Mouse (Mus musculus) left cerebral cortex, adult 8-10 months (tissue): ENCODE data around the gene Txndc16. TPM values are rescaled to one million over a fixed set of nuclear protein-coding genes. Genes with fewer than 3 reads are reported as not detected.

Experiments used
- DNase-seq, 2 experiments: peaks; one replicate each; pipeline ENCODE4 v3.0.0; 2022; ENCODE audit warnings: low spot score in 2 of 2
- total RNA-seq, 4 experiments: library from RNA; stranded (reverse); gene quantifications; 2 replicates each; pipeline ENCODE4 v1.2.4; 2022

The Txndc16 gene
- total RNA-seq, 4 experiments from 2014 or later: 72.4 to 76.6 (median 74.8) TPM

- no peak for DNase-seq
Measured at GRCm38 (mm10) chr14:45155511-45156173, 64.5 kb downstream of the Txndc16 start.

DNA sequence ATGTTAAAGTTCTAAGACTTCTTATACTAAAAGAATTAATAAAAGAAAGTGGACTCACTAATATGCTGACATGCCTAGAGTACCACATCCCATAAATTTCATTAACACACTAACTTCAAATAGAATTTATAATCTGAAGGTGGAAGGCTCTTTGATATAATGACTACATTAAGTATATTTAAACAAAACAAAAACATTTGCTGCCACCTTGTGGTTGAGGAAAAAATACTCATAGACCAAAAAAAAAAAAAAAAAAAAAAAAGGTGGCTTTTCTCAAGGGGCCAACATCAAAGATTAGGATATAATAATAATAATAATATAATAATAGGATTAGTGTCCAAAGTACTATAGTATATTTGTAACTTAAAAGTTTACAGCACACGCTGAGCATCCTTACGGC lies 66.9 kb downstream of the Txndc16 start:
- no peak for DNase-seq

- peak in 1 of 2 experiments; percentile 25 for DNase-seq
Measured at GRCm38 (mm10) chr14:45142511-45142910, 77.6 kb downstream of the Txndc16 start.

GRCm38 (mm10) chr14:45140344-45141080 lies 79.6 kb downstream of the Txndc16 start:
- DNase-seq: no peak

DNA sequence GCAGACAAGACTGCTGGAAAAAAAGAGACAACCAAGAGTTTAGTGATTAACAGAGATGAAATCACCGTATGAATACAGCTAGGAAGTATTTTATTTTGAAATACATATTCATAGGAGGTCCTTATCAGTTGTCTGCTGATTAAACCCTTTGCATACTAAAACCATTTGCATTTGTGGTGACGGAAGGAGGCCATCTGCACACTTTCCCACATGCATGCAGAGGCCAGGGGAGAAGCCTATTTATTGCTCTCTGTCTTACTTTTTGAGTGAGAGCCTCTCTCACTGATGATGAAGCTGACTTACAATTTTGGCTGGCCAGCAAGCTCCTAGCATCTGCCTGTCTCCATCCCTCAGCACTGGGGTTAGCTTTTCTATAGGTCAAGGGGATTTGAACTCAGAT lies 84.2 kb downstream of the Txndc16 start:
- no peak for DNase-seq

DNA sequence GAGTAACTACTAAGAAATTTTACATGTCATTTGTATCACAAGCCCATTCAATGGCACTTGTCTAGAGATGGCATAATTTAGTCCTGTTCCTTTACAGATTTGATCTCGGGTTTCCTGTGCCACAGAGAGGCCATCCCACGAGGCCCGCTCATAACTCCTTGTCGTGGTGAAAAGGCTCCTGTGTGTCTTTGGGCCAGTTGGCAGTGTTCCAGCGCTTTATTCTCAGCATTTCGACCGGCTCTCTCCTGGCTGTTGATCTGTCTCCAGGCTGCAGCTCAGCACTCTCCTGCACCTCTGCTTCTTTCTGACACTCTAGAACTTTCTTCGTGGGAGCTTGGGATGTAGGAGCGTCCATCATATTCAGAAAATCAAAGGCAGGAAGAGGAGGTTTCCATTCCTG lies 84.6 kb downstream of the Txndc16 start:
- no peak for DNase-seq

DNA sequence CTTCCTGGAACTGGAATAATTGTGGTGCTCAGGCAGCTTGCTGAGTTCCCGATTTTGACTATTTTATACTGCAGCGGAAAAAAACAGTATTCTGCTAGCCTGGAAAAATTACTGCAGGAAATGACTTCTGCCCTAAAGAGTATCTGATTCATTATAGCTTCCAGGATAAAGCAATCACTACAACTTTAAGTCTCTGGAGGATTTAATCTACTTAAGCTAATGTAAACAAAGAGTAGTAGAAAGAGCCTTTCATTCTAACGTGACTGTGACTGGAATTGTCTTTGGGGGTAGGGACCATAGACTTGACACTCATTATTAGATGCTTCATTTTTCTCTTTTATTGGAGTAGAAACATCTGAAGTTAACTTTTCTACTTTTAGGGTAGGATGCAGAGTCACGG lies 101.8 kb downstream of the Txndc16 start:
- no peak for DNase-seq

DNA sequence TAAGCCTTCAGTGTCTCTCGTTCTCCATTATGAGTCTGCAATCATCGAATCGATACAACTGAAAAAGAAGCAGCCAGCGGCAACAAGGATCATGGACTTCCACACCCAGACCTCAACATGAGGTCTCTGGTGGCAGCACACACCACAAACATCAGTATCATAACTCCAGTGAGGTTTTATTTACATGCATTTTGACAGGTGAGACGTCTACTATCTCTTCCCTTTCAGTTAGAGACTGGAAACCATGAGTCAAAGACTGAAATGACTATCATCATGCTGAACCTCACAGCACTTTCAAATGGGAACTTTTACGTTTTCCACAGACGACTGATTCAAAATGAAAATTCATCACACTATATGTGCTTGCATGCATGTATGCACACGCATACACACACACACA lies 117.9 kb downstream of the Txndc16 start:
- DNase-seq: no peak

- DNase-seq: no peak
Measured at GRCm38 (mm10) chr14:45092327-45092726, 127.8 kb downstream of the Txndc16 start.

DNA sequence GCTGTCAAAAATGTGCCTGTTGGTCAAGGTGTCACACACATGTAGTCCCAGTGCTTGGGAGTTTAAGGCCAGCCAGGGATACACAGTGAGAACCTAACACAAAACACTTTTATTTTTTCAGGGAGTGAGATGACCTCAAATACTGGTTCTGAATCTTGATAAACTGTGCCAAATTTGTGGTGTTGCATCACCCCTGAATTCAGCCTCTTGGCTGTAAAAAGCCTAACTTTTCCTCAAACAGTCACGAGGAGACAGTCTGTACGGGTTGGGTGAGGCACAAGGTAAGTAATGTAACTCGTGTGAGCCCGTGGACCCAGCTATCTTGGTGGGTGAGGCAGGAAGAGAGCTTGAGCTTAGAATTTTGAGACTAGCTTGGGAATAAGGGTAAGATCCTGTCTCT lies 130.1 kb downstream of the Txndc16 start:
- DNase-seq: no peak

DNA sequence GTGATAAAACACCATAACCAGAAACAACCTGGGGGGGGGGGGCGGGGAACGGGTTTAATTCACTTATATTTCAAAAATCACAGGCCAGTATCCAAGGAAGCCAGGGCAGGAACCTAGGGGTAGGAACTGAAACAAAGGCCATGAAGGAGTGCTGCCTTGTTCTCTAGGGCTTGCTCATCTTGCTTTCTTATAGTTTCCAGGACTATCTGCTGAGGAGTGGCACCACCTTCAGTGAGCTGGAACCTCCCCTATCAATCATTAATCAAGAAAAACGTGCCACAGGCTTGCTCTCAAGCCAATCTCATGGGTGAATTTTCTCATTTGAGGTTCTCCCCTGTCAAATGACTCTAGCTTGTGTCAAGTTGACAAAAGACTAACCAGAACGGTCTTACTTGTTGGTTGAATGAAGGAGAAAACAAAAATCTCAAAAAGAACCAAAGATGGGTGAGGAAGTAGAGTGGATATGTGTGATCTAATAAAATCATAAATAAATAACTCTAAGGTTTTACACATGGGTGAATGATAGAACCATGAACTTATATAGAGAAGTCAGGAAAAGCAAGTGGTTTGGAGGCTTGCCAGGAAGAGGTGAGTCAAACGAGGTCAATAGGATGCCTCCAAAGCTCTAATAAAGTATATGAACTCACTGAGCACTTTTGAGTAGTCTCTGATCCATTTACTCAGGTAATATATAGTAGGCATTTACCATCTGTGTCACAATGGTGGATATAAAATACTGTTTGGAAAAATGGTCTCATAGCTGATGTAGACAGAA lies 134.3 kb downstream of the Txndc16 start:
- DNase-seq: no peak

DNA sequence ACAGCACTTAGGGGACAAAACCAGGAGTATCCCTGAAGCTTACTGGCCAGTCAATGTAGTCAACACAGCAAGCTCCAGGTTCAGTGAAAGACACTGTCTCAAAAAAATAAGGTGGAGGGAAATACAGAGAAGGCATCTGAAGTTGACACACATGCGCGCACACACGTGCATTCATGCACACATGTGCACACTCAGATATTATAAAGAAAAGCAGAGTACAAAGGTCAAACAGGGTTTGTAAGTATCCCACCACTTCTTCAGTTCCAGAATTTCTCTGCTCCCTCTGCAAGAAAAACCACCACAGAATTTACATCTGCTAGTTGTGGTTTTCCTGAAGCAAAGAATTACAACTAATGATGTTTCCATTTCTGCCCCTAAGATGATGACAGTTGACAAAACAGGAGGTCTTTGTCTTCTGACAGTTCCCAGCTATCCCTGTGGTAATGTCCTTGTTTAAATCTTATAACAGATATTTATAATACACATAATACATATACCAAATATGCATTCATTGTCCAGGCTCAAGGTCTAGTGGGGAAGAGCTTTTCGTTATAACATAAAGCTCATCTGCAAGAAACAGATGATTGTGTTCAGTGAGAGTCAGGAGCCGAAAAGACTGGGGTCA lies 135.4 kb downstream of the Txndc16 start:
- no peak for DNase-seq

GRCm38 (mm10) chr14:45083540-45083939 lies 136.6 kb downstream of the Txndc16 start:
- no peak for DNase-seq

Other genes with a start within 250 kb of the Txndc16 start
- under 1 TPM; 0.14 to 0.61 (median 0.41) TPM for gene Ptger2, start 232.1 kb downstream of the Txndc16 start, total RNA-seq
- 10 to 100 TPM; 30.6 to 37.4 (median 33.5) TPM for gene Gpr137c, start 611 bp downstream of the Txndc16 start, total RNA-seq
- 10 to 100 TPM; 36.7 to 51.6 (median 40.7) TPM for gene Ero1l, start 98.4 kb upstream of the Txndc16 start, total RNA-seq
- gene Psmc6, start 109.5 kb upstream of the Txndc16 start, total RNA-seq: 100 to 1,000 TPM in 2 of 4 experiments, 10 to 100 TPM in 2; 94.9 to 116 (median 98.8) TPM
- 10 to 100 TPM; 13.7 to 20.5 (median 18.9) TPM for gene Styx, start 130.8 kb upstream of the Txndc16 start, total RNA-seq
- gene Gnpnat1, start 184.6 kb upstream of the Txndc16 start, total RNA-seq: 10 to 100 TPM; 16.5 to 19.2 (median 18.6) TPM